Mouse (Mus musculus): ENCODE results near the gene Ifit3.

DNA sequence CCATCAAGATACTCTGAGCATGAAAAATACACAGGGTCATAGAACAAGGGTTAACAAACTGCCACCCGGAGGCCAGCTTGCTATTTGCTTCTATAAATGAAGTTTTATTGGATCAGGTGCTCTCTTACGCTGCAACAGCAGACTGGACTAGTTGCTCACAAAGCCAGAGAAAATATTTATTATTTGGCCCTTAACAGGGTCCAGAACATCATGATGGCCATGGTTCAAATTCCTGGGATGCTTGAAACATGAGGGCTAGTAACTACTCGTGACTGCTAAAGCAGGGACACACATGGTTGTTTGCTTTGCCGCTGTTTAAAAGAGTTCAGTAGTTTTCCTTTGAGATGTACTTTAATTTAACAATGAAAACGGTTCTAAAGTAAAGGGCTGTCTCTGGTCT, 31.4 kb upstream of the Ifit3 start:
- TF ChIP-seq CTCF (IDR thresholded peaks at IDR 0.05; ENCODE audit: extremely low read depth, insufficient read length, insufficient replicate concordance, low read depth, low read length) (no peak), POLR2A (IDR thresholded peaks at IDR 0.05; ENCODE audit: low read depth, low read length) (no peak)

Data from small intestine, adult 2 months (tissue).